ENCODE assay signal across 9 mouse cellular contexts in genomic region chr5:135799746-135800145, GRCm38 (mm10). TPM values are rescaled to one million over a fixed set of nuclear protein-coding genes. Genes with fewer than 3 reads are reported as not detected.
DNase-seq lines count a peak whose midpoint lies in the region; ATAC-seq and TF ChIP-seq lines count a peak whose summit lies in the region.
"Had no signal": no experiment of that assay in that cellular context is flagged by ENCODE, and none has a peak within 500 bp of the region (broad histone marks: within the 10 kb centered on the region; RNA-seq: fewer than 3 reads in every experiment).

No protein-coding gene starts in this region.

- H3K9ac ChIP-seq in hindbrain, embryonic 14.5 days: no peak overlapping the region

- no peak overlapping the region for H3K4me2 ChIP-seq in hindbrain, embryonic 14.5 days (replicated peaks)

- no peaks in the 10 kb centered on the region for H3K36me3 ChIP-seq in hindbrain, embryonic 10.5 days
- no peaks in the 10 kb centered on the region for H3K36me3 ChIP-seq in hindbrain, embryonic 14.5 days (replicated peaks; ENCODE audit: control insufficient read depth, insufficient read depth)
- no peaks in the 10 kb centered on the region for H3K36me3 ChIP-seq in splenic B cell, adult 2 months (ENCODE audit: control insufficient read depth, insufficient read depth, low read length, poor library complexity, severe bottlenecking)

- no peak overlapping the region for H3K27ac ChIP-seq in hindbrain, embryonic 10.5 days
- no peak overlapping the region; the same call in 1 of the 2 replicates for H3K27ac ChIP-seq in hindbrain, embryonic 14.5 days
- H3K27ac ChIP-seq in bone marrow macrophage, adult 2 months (ENCODE audit: insufficient read depth, low read depth, low read length): no peak overlapping the region

- TF ChIP-seq POLR2A in bone marrow macrophage, adult 2 months (IDR thresholded peaks at IDR 0.05; ENCODE audit: borderline replicate concordance, low read depth, low read length): no peak

- peak; percentile 30 for DNase-seq in hindbrain, embryonic 10.5 days (ENCODE audit: low spot score)
- DNase-seq in hindbrain, embryonic 14.5 days (ENCODE audit: low spot score): no peak
- peak; percentile 33 for DNase-seq in right cerebral cortex, postnatal 14 days
- DNase-seq in right cerebral cortex, adult 18-20 months: no peak
- peak; percentile 24 for DNase-seq in splenic B cell, adult 2 months (ENCODE audit: low read depth, low spot score)
- DNase-seq in urinary bladder, postnatal 25 days (ENCODE audit: low spot score): no peak
- DNase-seq: kidney, postnatal 14 days; lung, postnatal 14 days had no signal

- peak; percentile 50 for TF ChIP-seq CTCF in bone marrow macrophage, adult 2 months (IDR thresholded peaks at IDR 0.05; ENCODE audit: low read depth, low read length)

- H3K4me1 ChIP-seq in hindbrain, embryonic 10.5 days (replicated peaks): peaks cover 35% of the 10 kb centered on the region
- peaks cover 12% of the 10 kb centered on the region for H3K4me1 ChIP-seq in hindbrain, embryonic 14.5 days (replicated peaks; ENCODE audit: control insufficient read depth, insufficient read depth, low read length)
- H3K4me1 ChIP-seq in bone marrow macrophage, adult 2 months (ENCODE audit: control insufficient read depth, insufficient read depth, low read length): peaks cover under 1% of the 10 kb centered on the region; the same call in 1 of the 2 replicates

- no peak overlapping the region for H3K4me3 ChIP-seq in hindbrain, embryonic 10.5 days
- no peak overlapping the region for H3K4me3 ChIP-seq in hindbrain, embryonic 14.5 days (replicated peaks; ENCODE audit: low read length)
- H3K4me3 ChIP-seq in bone marrow macrophage, adult 2 months (ENCODE audit: insufficient read depth, low read length): no peak overlapping the region

- no peak for ATAC-seq in hindbrain, embryonic 14.5 days (ENCODE audit: low FRiP score)

- peaks cover 7% of the 10 kb centered on the region; the same call in 1 of the 2 replicates for H3K27me3 ChIP-seq in hindbrain, embryonic 10.5 days (ENCODE audit: insufficient read depth, poor library complexity, severe bottlenecking)
- no peaks in the 10 kb centered on the region for H3K27me3 ChIP-seq in hindbrain, embryonic 14.5 days (ENCODE audit: control insufficient read depth, insufficient read depth, low read length)
- H3K27me3 ChIP-seq in splenic B cell, adult 2 months (ENCODE audit: control insufficient read depth, insufficient read depth, low read length, poor library complexity, severe bottlenecking): no peaks in the 10 kb centered on the region

- 49% methylated on average over 4 of the region's 4 CpGs for WGBS in hindbrain, embryonic 10.5 days
- whole genome bisulfite sequencing in hindbrain, embryonic 14.5 days: 48% methylated on average over 4 of the region's 4 CpGs

- H3K9me3 ChIP-seq in hindbrain, embryonic 10.5 days: no peaks in the 10 kb centered on the region
- H3K9me3 ChIP-seq in hindbrain, embryonic 14.5 days (ENCODE audit: control insufficient read depth, low read length): no peaks in the 10 kb centered on the region

RNA-seq across cellular contexts. Expression of gene Srrm3, which starts 6.9 kb away (rescaled TPM):
- polyA plus RNA-seq in hindbrain, embryonic 10.5 days (2016; fragmentation: Nextera tagmentation; extraction: Ambion mirVana): 18.8 and 38.5 TPM in 2 replicates
- 49.3 and 51.3 TPM in 2 replicates for polyA plus RNA-seq in hindbrain, embryonic 14.5 days (2014; fragmentation: Nextera tagmentation; extraction: Ambion mirVana)
- polyA plus RNA-seq in bone marrow macrophage, adult 2 months (2012; ENCODE audit: insufficient read depth, insufficient read length, missing spikeins): not detected in 2 replicates

RNA-seq across cellular contexts. Expression of gene Mdh2, which starts 21.5 kb away (rescaled TPM):
- 609 and 683 TPM in 2 replicates for polyA plus RNA-seq in hindbrain, embryonic 10.5 days (2016; fragmentation: Nextera tagmentation; extraction: Ambion mirVana)
- polyA plus RNA-seq in hindbrain, embryonic 14.5 days (2014; fragmentation: Nextera tagmentation; extraction: Ambion mirVana): 599 and 617 TPM in 2 replicates
- 92.1 and 126 TPM in 2 replicates for polyA plus RNA-seq in bone marrow macrophage, adult 2 months (2012; ENCODE audit: insufficient read depth, insufficient read length, missing spikeins)

RNA-seq across cellular contexts. Expression of gene Styxl1, which starts 21.6 kb away (rescaled TPM):
- 0.24 and 0.43 TPM in 2 replicates for polyA plus RNA-seq in hindbrain, embryonic 10.5 days (2016; fragmentation: Nextera tagmentation; extraction: Ambion mirVana)
- 0.25 and 0.30 TPM in 2 replicates for polyA plus RNA-seq in hindbrain, embryonic 14.5 days (2014; fragmentation: Nextera tagmentation; extraction: Ambion mirVana)
- polyA plus RNA-seq in bone marrow macrophage, adult 2 months (2012; ENCODE audit: insufficient read depth, insufficient read length, missing spikeins): 0.72 and 0.83 TPM in 2 replicates

RNA-seq across cellular contexts. Expression of gene Tmem120a, which starts 55.5 kb away (rescaled TPM):
- 67.0 and 74.3 TPM in 2 replicates for polyA plus RNA-seq in hindbrain, embryonic 10.5 days (2016; fragmentation: Nextera tagmentation; extraction: Ambion mirVana)
- polyA plus RNA-seq in hindbrain, embryonic 14.5 days (2014; fragmentation: Nextera tagmentation; extraction: Ambion mirVana): 89.0 and 90.2 TPM in 2 replicates
- 37.1 and 41.5 TPM in 2 replicates for polyA plus RNA-seq in bone marrow macrophage, adult 2 months (2012; ENCODE audit: insufficient read depth, insufficient read length, missing spikeins)

Comparison
In these comparisons a context has a peak if more than half of its experiments do, and no peak if none do; other contexts are left out.
1. DNase-seq: peak in hindbrain, embryonic 10.5 days (single experiment), right cerebral cortex, postnatal 14 days (single experiment) and splenic B cell, adult 2 months (single experiment); none in hindbrain, embryonic 14.5 days (single experiment), right cerebral cortex, adult 18-20 months (single experiment) and urinary bladder, postnatal 25 days (single experiment).
2. RNA of gene Srrm3, which starts 6.9 kb away (polyA plus RNA-seq): 49.3 to 51.3 TPM in hindbrain, embryonic 14.5 days and 18.8 to 38.5 TPM in hindbrain, embryonic 10.5 days; not detected in bone marrow macrophage, adult 2 months; every median in the first group is over 10 times any median in the second.